Mouse (Mus musculus): Measurements from ENCODE around the gene Lrrc56. TPM values are rescaled to one million over a fixed set of nuclear protein-coding genes. Genes with fewer than 3 reads are reported as not detected.

The Lrrc56 gene
- polyA plus RNA-seq, 1 experiment from 2014 or later: 13.5 TPM

- ATAC-seq (ENCODE audit: low FRiP score, low TSS enrichment): peak; percentile 94
- peaks cover 38% of the 10 kb centered on the region for H3K4me1 ChIP-seq (ENCODE audit: insufficient read depth, low read length)
- H3K4me3 ChIP-seq (ENCODE audit: low read length): peak within 1 kb of the TSS; percentile 77
- H3K36me3 ChIP-seq (ENCODE audit: insufficient read depth, low read length): peaks cover 23% of the 10 kb centered on the region
- peak within 1 kb of the TSS; percentile 96 for H3K27ac ChIP-seq (ENCODE audit: low read length)
- peak within 1 kb of the TSS; percentile 78 for H3K9ac ChIP-seq (replicated peaks; ENCODE audit: low read length)
- no peaks in the 10 kb centered on the region for H3K27me3 ChIP-seq (ENCODE audit: insufficient read depth, low read length)
- peak within 1 kb of the TSS; percentile 92 for H3K4me2 ChIP-seq (replicated peaks; ENCODE audit: low read depth, low read length)
- no peaks in the 10 kb centered on the region for H3K9me3 ChIP-seq (ENCODE audit: low read length)
- WGBS: under 1% methylated on average over 39 of the region's 41 CpGs
These were observed 21.3 kb downstream of the Lrrc56 start, which contains the start of gene Rassf7 for GRCm38 (mm10) chr7:141215101-141215879. TSS of gene Rassf7 (plus strand) at chr7:141215860.

GRCm38 (mm10) chr7:141215880-141216733 is 22.1 kb downstream of the Lrrc56 start:
- peaks cover 46% of the 10 kb centered on the region for H3K4me1 ChIP-seq (ENCODE audit: insufficient read depth, low read length)
- peak; percentile 73 for ATAC-seq (ENCODE audit: low FRiP score, low TSS enrichment)
- H3K27me3 ChIP-seq (ENCODE audit: insufficient read depth, low read length): no peaks in the 10 kb centered on the region
- H3K36me3 ChIP-seq (ENCODE audit: insufficient read depth, low read length): peaks cover 23% of the 10 kb centered on the region
- no peaks in the 10 kb centered on the region for H3K9me3 ChIP-seq (ENCODE audit: low read length)
- peak overlapping the region; percentile 96 for H3K27ac ChIP-seq (ENCODE audit: low read length)
- H3K4me3 ChIP-seq (ENCODE audit: low read length): peak overlapping the region; percentile 77
- peak overlapping the region; percentile 78 for H3K9ac ChIP-seq (replicated peaks; ENCODE audit: low read length)
- H3K4me2 ChIP-seq (replicated peaks; ENCODE audit: low read depth, low read length): peak overlapping the region; percentile 92
- WGBS: under 1% methylated on average over 42 of the region's 42 CpGs

GRCm38 (mm10) chr7:141216894-141217293 is 22.9 kb downstream of the Lrrc56 start:
- H3K36me3 ChIP-seq (ENCODE audit: insufficient read depth, low read length): peaks cover 23% of the 10 kb centered on the region
- H3K27me3 ChIP-seq (ENCODE audit: insufficient read depth, low read length): no peaks in the 10 kb centered on the region
- H3K9me3 ChIP-seq (ENCODE audit: low read length): no peaks in the 10 kb centered on the region
- peaks cover 49% of the 10 kb centered on the region for H3K4me1 ChIP-seq (ENCODE audit: insufficient read depth, low read length)
- peak overlapping the region; percentile 78 for H3K9ac ChIP-seq (replicated peaks; ENCODE audit: low read length)
- 80% methylated on average over 11 of the region's 11 CpGs for WGBS
- H3K27ac ChIP-seq (ENCODE audit: low read length): peak overlapping the region; percentile 96
- peak overlapping the region; percentile 92 for H3K4me2 ChIP-seq (replicated peaks; ENCODE audit: low read depth, low read length)
- H3K4me3 ChIP-seq (ENCODE audit: low read length): peak overlapping the region; percentile 77
- ATAC-seq (ENCODE audit: low FRiP score, low TSS enrichment): no peak

- WGBS: 87% methylated on average over 17 of the region's 17 CpGs
- Histone ChIP-seq H3K27ac (ENCODE audit: low read length) (peak overlapping the region; percentile 96), H3K27me3 (ENCODE audit: insufficient read depth, low read length) (no peaks in the 10 kb centered on the region), H3K9ac (replicated peaks; ENCODE audit: low read length) (peak overlapping the region; percentile 78), H3K36me3 (ENCODE audit: insufficient read depth, low read length) (peaks cover 23% of the 10 kb centered on the region), H3K4me3 (ENCODE audit: low read length) (peak overlapping the region; percentile 77), H3K4me1 (ENCODE audit: insufficient read depth, low read length) (peaks cover 54% of the 10 kb centered on the region), H3K4me2 (replicated peaks; ENCODE audit: low read depth, low read length) (peak overlapping the region; percentile 92), H3K9me3 (ENCODE audit: low read length) (no peaks in the 10 kb centered on the region)
- no peak for ATAC-seq (ENCODE audit: low FRiP score, low TSS enrichment)
These were observed 23.5 kb downstream of the Lrrc56 start for GRCm38 (mm10) chr7:141217343-141218013.

GRCm38 (mm10) chr7:141218141-141218540 is 24.2 kb downstream of the Lrrc56 start:
- H3K9ac ChIP-seq (replicated peaks; ENCODE audit: low read length): peak overlapping the region; percentile 44
- no peaks in the 10 kb centered on the region for H3K9me3 ChIP-seq (ENCODE audit: low read length)
- H3K4me2 ChIP-seq (replicated peaks; ENCODE audit: low read depth, low read length): peak overlapping the region; percentile 16; the same call in 1 of the 2 replicates
- H3K4me3 ChIP-seq (ENCODE audit: low read length): no peak overlapping the region
- H3K4me1 ChIP-seq (ENCODE audit: insufficient read depth, low read length): peaks cover 61% of the 10 kb centered on the region
- no peak for ATAC-seq (ENCODE audit: low FRiP score, low TSS enrichment)
- H3K27me3 ChIP-seq (ENCODE audit: insufficient read depth, low read length): no peaks in the 10 kb centered on the region
- H3K36me3 ChIP-seq (ENCODE audit: insufficient read depth, low read length): peaks cover 23% of the 10 kb centered on the region
- H3K27ac ChIP-seq (ENCODE audit: low read length): peak overlapping the region; percentile 46; the same call in 1 of the 2 replicates
- 71% methylated on average over 3 of the region's 3 CpGs for WGBS

- 79% methylated on average over 5 of the region's 5 CpGs for WGBS
- H3K9ac ChIP-seq (replicated peaks; ENCODE audit: low read length): peak overlapping the region; percentile 44; the same call in 1 of the 2 replicates
- peak overlapping the region; percentile 16; the same call in 1 of the 2 replicates for H3K4me2 ChIP-seq (replicated peaks; ENCODE audit: low read depth, low read length)
- peaks cover 23% of the 10 kb centered on the region for H3K36me3 ChIP-seq (ENCODE audit: insufficient read depth, low read length)
- no peaks in the 10 kb centered on the region for H3K27me3 ChIP-seq (ENCODE audit: insufficient read depth, low read length)
- H3K27ac ChIP-seq (ENCODE audit: low read length): peak overlapping the region; percentile 46; the same call in 1 of the 2 replicates
- no peak for ATAC-seq (ENCODE audit: low FRiP score, low TSS enrichment)
- H3K4me1 ChIP-seq (ENCODE audit: insufficient read depth, low read length): peaks cover 61% of the 10 kb centered on the region
- no peaks in the 10 kb centered on the region for H3K9me3 ChIP-seq (ENCODE audit: low read length)
- no peak overlapping the region for H3K4me3 ChIP-seq (ENCODE audit: low read length)
These were observed 24.7 kb downstream of the Lrrc56 start for GRCm38 (mm10) chr7:141218557-141219133.

GRCm38 (mm10) chr7:141219558-141220099 is 25.7 kb downstream of the Lrrc56 start:
- Histone ChIP-seq H3K36me3 (ENCODE audit: insufficient read depth, low read length) (peaks cover 23% of the 10 kb centered on the region), H3K27ac (ENCODE audit: low read length) (no peak overlapping the region), H3K4me3 (ENCODE audit: low read length) (no peak overlapping the region), H3K27me3 (ENCODE audit: insufficient read depth, low read length) (no peaks in the 10 kb centered on the region), H3K4me2 (replicated peaks; ENCODE audit: low read depth, low read length) (no peak overlapping the region), H3K9ac (replicated peaks; ENCODE audit: low read length) (0 out of 2 replicates have a peak overlapping the region, but pooled peaks have one; percentile 34), H3K4me1 (ENCODE audit: insufficient read depth, low read length) (peaks cover 54% of the 10 kb centered on the region), H3K9me3 (ENCODE audit: low read length) (no peaks in the 10 kb centered on the region)
- 93% methylated on average over 1 of the region's 1 CpGs for WGBS
- no peak for ATAC-seq (ENCODE audit: low FRiP score, low TSS enrichment)

GRCm38 (mm10) chr7:141220377-141220776 is 26.4 kb downstream of the Lrrc56 start:
- WGBS: 80% methylated on average over 1 of the region's 1 CpGs
- Histone ChIP-seq H3K9me3 (ENCODE audit: low read length) (no peaks in the 10 kb centered on the region), H3K4me1 (ENCODE audit: insufficient read depth, low read length) (peaks cover 50% of the 10 kb centered on the region), H3K27me3 (ENCODE audit: insufficient read depth, low read length) (no peaks in the 10 kb centered on the region), H3K4me3 (ENCODE audit: low read length) (no peak overlapping the region), H3K4me2 (replicated peaks; ENCODE audit: low read depth, low read length) (peak overlapping the region; percentile 69), H3K36me3 (ENCODE audit: insufficient read depth, low read length) (peaks cover 23% of the 10 kb centered on the region), H3K27ac (ENCODE audit: low read length) (no peak overlapping the region), H3K9ac (replicated peaks; ENCODE audit: low read length) (0 out of 2 replicates have a peak overlapping the region, but pooled peaks have one; percentile 7)
- no peak for ATAC-seq (ENCODE audit: low FRiP score, low TSS enrichment)
